Mouse (Mus musculus) cerebellum, adult 8-10 months (tissue): Measurements from ENCODE around the gene Trhr2.
"Not testable (repeated sequence)": the region's sequence is repeated elsewhere in the genome, so short reads cannot be mapped to it uniquely, and the experiment has no call there.

Experiments
- DNase-seq: peaks from one replicate; pipeline ENCODE4 v3.0.0; 2022

Trhr2 gene

DNA sequence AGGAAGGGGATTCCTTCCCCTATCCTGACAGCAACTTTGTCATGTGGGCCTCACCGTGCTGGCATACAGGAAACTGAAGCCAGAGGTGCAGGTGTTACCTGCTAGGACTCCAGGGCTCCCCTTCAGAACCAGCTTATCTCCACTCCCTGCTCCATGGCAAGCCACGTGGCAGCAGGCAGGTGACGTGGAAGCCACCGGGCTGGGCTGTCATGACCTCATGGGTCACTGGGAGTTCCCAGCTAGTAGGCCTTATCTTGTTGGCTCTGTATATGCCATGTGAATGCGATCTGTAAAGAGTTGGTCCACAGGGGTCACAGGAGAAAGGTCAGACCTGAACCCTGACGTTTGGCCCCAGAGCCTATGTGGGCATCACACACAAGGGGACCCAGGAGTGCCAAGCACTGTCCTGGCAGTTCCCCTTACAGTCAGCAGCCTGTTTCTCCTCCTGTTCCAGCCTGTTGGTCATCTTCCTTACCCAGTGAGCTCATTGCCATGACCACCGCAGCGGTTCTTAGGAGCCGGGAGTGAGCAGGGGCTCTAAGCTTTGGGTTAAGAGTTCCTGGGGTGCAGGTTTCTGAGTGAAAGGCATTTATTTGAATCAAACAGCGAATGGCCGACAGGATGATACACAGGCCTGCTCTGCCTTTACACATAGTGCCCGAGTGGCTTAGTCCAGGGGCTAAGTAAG, 30.0 kb downstream of the Trhr2 start:
- no peak for DNase-seq

DNA sequence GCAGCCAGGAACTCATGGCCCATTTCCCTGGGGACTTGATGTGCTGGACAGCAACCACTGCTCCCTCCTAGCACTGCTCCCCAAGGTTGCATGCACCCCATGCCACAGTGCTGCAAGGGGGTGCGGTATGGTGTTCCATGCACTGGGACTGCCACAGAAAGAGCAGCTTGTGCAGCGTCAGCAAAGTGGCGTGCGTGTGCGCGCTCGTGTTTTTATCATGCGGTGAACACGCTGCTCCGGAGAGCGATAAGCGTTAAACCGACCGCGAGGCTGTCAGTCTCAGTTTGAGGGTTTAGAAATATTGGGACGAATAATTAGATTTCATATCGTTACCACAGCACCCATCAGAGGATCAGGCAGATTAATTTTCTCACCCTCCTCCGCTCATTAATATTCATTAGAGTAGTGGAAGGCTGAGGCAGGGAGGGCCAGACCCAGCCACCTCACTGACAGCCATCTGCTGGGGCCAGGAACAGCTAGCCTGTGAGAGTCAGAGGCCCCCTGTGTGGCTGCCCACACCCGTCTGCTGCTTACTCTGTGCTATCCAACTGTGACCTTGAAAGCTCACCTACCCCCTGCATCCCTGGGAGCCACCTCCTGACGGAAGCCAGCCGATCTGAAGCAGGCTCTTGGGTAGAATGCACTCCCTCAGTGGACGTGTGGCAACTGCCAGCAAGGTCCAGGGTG, 30.9 kb downstream of the Trhr2 start:
- no peak for DNase-seq

GRCm38 (mm10) chr8:122329072-122329471, 31.5 kb downstream of the Trhr2 start:
- no peak for DNase-seq

DNA sequence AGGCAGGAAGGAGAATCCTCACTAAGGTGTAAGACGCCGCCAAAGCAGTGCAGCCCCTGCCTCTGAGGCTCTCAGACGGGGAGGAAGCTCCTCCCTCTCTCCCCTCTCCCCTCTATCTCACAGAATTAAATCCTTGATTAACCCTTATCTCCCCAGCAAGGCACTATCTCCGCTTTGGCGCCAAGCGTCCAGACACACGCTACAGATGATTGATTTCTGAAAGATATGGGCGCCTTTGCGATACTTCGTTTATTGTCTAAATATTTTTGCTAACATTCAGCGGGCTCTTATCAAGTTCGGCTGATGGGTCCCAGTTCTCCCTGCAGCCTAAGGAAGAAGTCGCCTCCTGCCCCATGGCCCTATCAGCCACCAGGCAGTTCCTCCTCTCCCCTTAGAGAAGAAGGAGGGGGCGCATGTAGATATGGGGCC, 34.4 kb downstream of the Trhr2 start:
- DNase-seq: no peak

- no peak for DNase-seq
These were observed 35.4 kb downstream of the Trhr2 start for GRCm38 (mm10) chr8:122325196-122325595.

GRCm38 (mm10) chr8:122323951-122324402, 36.6 kb downstream of the Trhr2 start:
- DNase-seq: not testable (repeated sequence)

GRCm38 (mm10) chr8:122322792-122323191, 37.8 kb downstream of the Trhr2 start:
- no peak for DNase-seq

DNA sequence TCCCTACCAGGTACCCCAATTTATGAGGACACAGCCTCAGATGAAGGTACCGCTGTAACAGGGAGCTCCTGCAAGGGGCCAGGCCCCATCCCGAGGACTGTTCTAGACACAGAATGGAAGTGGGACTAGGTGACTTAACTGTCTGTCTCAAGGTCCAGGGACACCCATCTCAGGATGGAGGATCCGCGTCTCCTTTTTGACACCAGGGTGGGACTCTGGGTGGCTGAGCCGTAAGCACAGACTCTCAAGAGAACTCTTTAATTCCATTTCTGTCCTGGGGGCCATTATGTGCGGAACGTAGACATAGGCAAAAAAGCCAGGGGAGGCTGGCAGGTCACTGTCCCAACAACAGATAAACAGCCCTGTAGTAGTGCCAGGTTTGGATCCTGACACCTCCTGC, 38.4 kb downstream of the Trhr2 start:
- DNase-seq: no peak

- DNase-seq: no peak
These were observed 39.1 kb downstream of the Trhr2 start for GRCm38 (mm10) chr8:122321455-122321921.

DNA sequence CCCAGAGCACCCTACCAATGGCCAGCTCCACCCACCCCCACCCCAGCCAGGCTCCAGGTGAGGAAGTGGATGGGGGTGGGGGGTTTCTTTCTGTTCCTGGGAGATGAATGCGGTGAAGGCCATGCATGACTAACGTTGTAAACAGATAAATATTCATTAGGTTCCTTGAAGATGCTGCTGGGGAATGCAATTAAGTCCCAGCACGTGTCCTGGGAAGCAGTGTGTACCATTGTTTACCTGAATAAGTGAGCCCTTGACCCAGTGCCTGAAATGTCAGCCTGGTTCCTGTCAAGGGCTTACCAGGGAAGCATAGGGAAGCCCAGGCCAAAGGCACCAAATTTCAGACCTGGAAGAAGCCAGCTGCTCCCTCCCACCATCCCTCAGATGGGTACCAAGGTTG, 40.0 kb downstream of the Trhr2 start:
- DNase-seq: no peak

DNA sequence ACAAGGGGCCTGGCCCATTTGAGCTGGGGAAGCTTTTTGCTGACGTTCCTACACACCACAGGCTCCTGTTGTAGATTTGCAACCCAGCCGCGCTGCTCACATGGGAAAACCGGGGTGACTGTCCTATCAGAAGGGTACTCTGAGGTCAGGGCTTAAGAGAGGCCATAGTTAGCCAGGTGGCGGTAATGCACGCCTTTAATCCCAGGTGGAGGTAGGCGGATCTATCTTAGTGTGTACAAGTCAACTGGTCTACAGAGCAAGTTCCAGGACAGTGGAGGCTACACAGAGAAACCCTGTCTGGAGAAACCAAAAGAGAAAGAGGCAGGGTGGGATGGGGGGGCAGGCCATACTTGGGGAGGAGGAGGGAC, 40.9 kb downstream of the Trhr2 start:
- DNase-seq: no peak

GRCm38 (mm10) chr8:122319045-122319707, 41.4 kb downstream of the Trhr2 start:
- DNase-seq: no peak

GRCm38 (mm10) chr8:122317918-122318475, 42.5 kb downstream of the Trhr2 start:
- DNase-seq: no peak

- DNase-seq: no peak
These were observed 44.1 kb downstream of the Trhr2 start for GRCm38 (mm10) chr8:122316402-122316801.

DNA sequence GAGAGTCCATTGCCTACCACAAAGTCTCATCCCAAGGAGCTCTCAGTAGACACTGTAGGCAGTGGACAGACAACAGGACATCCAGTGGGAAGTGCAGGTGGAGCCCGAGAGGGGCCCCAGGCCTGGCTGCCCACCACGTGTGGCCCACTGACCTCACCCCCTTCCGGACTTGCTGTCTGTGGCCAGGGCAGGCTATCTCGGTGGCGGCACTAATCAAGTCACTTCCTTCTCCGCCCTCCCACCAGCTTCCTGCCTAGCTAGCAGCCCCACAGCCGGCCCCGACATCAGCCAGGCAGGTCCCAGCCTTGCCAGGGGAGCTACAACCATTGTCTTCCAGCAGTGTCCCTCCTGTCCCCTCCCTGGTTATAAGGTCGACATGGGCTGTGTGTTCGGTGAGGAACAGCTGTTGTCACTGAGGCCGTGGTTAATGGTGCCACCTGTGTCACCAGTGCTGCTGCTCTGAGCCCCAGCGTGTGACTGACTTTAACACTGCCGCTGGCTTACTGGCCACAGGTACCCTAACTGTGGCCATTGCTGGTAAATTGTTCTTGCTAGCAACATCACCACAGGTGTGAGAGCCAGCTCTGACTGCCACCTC, 45.5 kb downstream of the Trhr2 start:
- DNase-seq: no peak

GRCm38 (mm10) chr8:122313310-122313709, 47.2 kb downstream of the Trhr2 start:
- DNase-seq: no peak

- DNase-seq: no peak
These were observed 48.0 kb downstream of the Trhr2 start for GRCm38 (mm10) chr8:122312553-122312952.

- no peak for DNase-seq
These were observed 49.4 kb downstream of the Trhr2 start for GRCm38 (mm10) chr8:122311115-122311514.

DNA sequence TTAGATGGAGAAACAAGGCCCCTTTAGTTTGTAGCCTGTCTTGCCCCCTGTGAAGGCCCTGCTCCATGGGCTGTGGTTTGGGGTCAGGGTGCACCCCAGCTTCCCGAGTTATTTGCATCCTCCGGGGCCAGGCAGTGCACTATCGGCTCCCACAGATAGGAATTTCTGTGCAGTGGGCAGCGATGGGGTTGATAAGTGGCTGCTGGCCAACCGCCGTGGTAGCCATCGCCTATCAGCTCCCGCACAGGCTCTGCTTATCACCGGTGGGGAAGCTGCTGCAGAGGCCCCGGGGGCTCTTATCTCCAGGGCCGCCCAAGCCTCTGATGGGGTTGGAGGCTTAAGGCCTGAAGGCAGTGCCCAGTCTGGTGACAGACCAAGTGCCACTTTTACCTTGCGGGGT, 51.3 kb downstream of the Trhr2 start:
- DNase-seq: no peak

- DNase-seq: peak; percentile 37
These were observed 52.7 kb downstream of the Trhr2 start for GRCm38 (mm10) chr8:122307836-122308235.
